Mouse (Mus musculus) stomach, embryonic 14.5 days (tissue): ENCODE results near the gene Mapre3. TPM values are rescaled to one million over a fixed set of nuclear protein-coding genes. Genes with fewer than 3 reads are reported as not detected.

ENCODE experiments used
- ATAC-seq: fragments of 200-750 bp; cut with Nextera tagmentation; 2 replicates; pipeline ENCODE4 v1.8.0; 2017; ENCODE audit warnings: low read depth, moderate TSS enrichment; ENCODE audit not compliant: insufficient number of reproducible peaks, insufficient read depth, low FRiP score
- H3K27ac ChIP-seq: fragments of 300-500 bp; sonication (generic); 2 replicates; pipeline ENCODE4 v1.5.1; 2014; ENCODE audit warnings: mild to moderate bottlenecking, low read length, moderate library complexity, mixed read lengths
- H3K27me3 ChIP-seq: fragments of 300-500 bp; sonication (generic); 2 replicates; pipeline ENCODE4 v1.6.1; 2014; ENCODE audit warnings: low read length, control low read depth, mixed read lengths; ENCODE audit not compliant: control insufficient read depth, insufficient read depth
- H3K36me3 ChIP-seq: fragments of 300-500 bp; sonication (generic); 2 replicates; pipeline ENCODE4 v1.6.1; 2014; ENCODE audit warnings: mild to moderate bottlenecking, control low read depth, low read length, moderate library complexity, mixed read lengths; ENCODE audit not compliant: control insufficient read depth, insufficient read depth
- H3K4me1 ChIP-seq: fragments of 300-500 bp; sonication (generic); 2 replicates; pipeline ENCODE4 v1.6.1; 2014; ENCODE audit warnings: low read length, control low read depth, mixed read lengths; ENCODE audit not compliant: control insufficient read depth, insufficient read depth
- H3K4me2 ChIP-seq: fragments of 300-500 bp; sonication (generic); replicated peaks from 2 replicates; pipeline ENCODE4 v1.6.1; 2014; ENCODE audit warnings: low read depth, low read length, control low read depth
- H3K4me3 ChIP-seq: fragments of 300-500 bp; sonication (generic); 2 replicates; pipeline ENCODE4 v1.5.1; 2014; ENCODE audit warnings: low read depth, low read length, control low read depth
- H3K9ac ChIP-seq: fragments of 300-500 bp; sonication (generic); replicated peaks from 2 replicates; pipeline ENCODE4 v1.6.1; 2014; ENCODE audit warnings: low read depth, mild to moderate bottlenecking, control low read depth, low read length, moderate library complexity, mixed read lengths
- H3K9me3 ChIP-seq: fragments of 300-500 bp; sonication (generic); 2 replicates; pipeline ENCODE4 v1.6.1; 2016; ENCODE audit warnings: low read depth, low read length, control low read depth; ENCODE audit not compliant: control insufficient read depth
- WGBS: fragments of 180-500 bp; shearing (Covaris S2); extraction: QIAGEN DNeasy Blood & Tissue Kit; methylation state at CpG from one replicate; pipeline ENCODE4 v1.1.7; 2014; 5-methylcytosine and 5-hydroxymethylcytosine counted together
- polyA plus RNA-seq: library from polyadenylated mRNA; unstranded; fragments of >200 nt; fragmentation: Nextera tagmentation; extraction: Ambion mirVana; gene quantifications from 2 replicates; pipeline ENCODE4 v1.2.1, GENCODE M21; 2014

Mapre3 gene
- polyA plus RNA-seq, 1 experiment from 2014 or later, result 22.7 TPM

- Histone ChIP-seq H3K4me3 (peak within 1 kb of the TSS; percentile 43), H3K27ac (peak within 1 kb of the TSS; percentile 96), H3K4me1 (peaks cover 52% of the 10 kb centered on the region), H3K4me2 (peak within 1 kb of the TSS; percentile 89), H3K27me3 (no peaks in the 10 kb centered on the region), H3K9me3 (no peaks in the 10 kb centered on the region), H3K36me3 (peaks cover 15% of the 10 kb centered on the region), H3K9ac (peak within 1 kb of the TSS; percentile 77)
- peak; percentile 68 for ATAC-seq
- 16% methylated on average over 13 of the region's 13 CpGs for WGBS
Measured at GRCm38 (mm10) chr5:30913060-30913841, 98.8 kb downstream of the Mapre3 start, which contains the start of gene Emilin1. Gene Emilin1 (plus strand): TSS chr5:30913402.

GRCm38 (mm10) chr5:30914101-30914635 is 99.7 kb downstream of the Mapre3 start:
- no peaks in the 10 kb centered on the region for H3K9me3 ChIP-seq
- peak overlapping the region; percentile 96 for H3K27ac ChIP-seq
- WGBS, result 31% methylated on average over 7 of the region's 7 CpGs
- H3K27me3 ChIP-seq, result no peaks in the 10 kb centered on the region
- peak overlapping the region; percentile 43 for H3K4me3 ChIP-seq
- peaks cover 45% of the 10 kb centered on the region for H3K4me1 ChIP-seq
- no peak for ATAC-seq
- peak overlapping the region; percentile 77 for H3K9ac ChIP-seq
- H3K4me2 ChIP-seq, result peak overlapping the region; percentile 89
- peaks cover 24% of the 10 kb centered on the region for H3K36me3 ChIP-seq

GRCm38 (mm10) chr5:30914849-30915248 is 100.4 kb downstream of the Mapre3 start:
- H3K4me3 ChIP-seq, result peak overlapping the region; percentile 43
- H3K4me1 ChIP-seq, result peaks cover 38% of the 10 kb centered on the region
- H3K27me3 ChIP-seq, result no peaks in the 10 kb centered on the region
- peak overlapping the region; percentile 77 for H3K9ac ChIP-seq
- WGBS, result 43% methylated on average over 6 of the region's 6 CpGs
- H3K36me3 ChIP-seq, result peaks cover 26% of the 10 kb centered on the region
- ATAC-seq, result no peak
- H3K27ac ChIP-seq, result peak overlapping the region; percentile 96
- peak overlapping the region; percentile 89 for H3K4me2 ChIP-seq
- no peaks in the 10 kb centered on the region for H3K9me3 ChIP-seq

GRCm38 (mm10) chr5:30915456-30915855 is 101.0 kb downstream of the Mapre3 start:
- WGBS, result 45% methylated on average over 9 of the region's 9 CpGs
- H3K4me1 ChIP-seq, result peaks cover 34% of the 10 kb centered on the region

More at GRCm38 (mm10) chr5:30915456-30915855, 101.0 kb downstream of the Mapre3 start:
- H3K4me3 ChIP-seq, result peak overlapping the region; percentile 43
- H3K9me3 ChIP-seq, result no peaks in the 10 kb centered on the region
- H3K27ac ChIP-seq, result peak overlapping the region; percentile 96
- ATAC-seq, result no peak
- peak overlapping the region; percentile 77 for H3K9ac ChIP-seq
- H3K4me2 ChIP-seq, result peak overlapping the region; percentile 89
- no peaks in the 10 kb centered on the region for H3K27me3 ChIP-seq
- H3K36me3 ChIP-seq, result peaks cover 29% of the 10 kb centered on the region

Other genes starting within 250 kb of the Mapre3 start
- gene Kcnk3, start 226.5 kb upstream of the Mapre3 start, polyA plus RNA-seq, result 13.0 and 13.5 TPM in 2 replicates
- gene Slc35f6, start 166.7 kb upstream of the Mapre3 start, polyA plus RNA-seq, result 28.5 and 29.8 TPM in 2 replicates
- 264 and 303 TPM in 2 replicates for gene Cenpa, start 147.9 kb upstream of the Mapre3 start, polyA plus RNA-seq
- gene Dpysl5, start 103.1 kb upstream of the Mapre3 start, polyA plus RNA-seq, result 10.3 and 11.0 TPM in 2 replicates
- 58.6 and 68.7 TPM in 2 replicates for gene Tmem214, start 53.4 kb downstream of the Mapre3 start, polyA plus RNA-seq
- gene Agbl5, start 74.1 kb downstream of the Mapre3 start, polyA plus RNA-seq, result 27.5 and 34.0 TPM in 2 replicates
- gene Ost4, start 93.1 kb downstream of the Mapre3 start, polyA plus RNA-seq, result 476 and 515 TPM in 2 replicates
- gene Emilin1, start 98.8 kb downstream of the Mapre3 start, polyA plus RNA-seq, result 208 and 230 TPM in 2 replicates
- gene Khk, start 106.8 kb downstream of the Mapre3 start, polyA plus RNA-seq, result 19.2 and 24.2 TPM in 2 replicates
- 5.7 and 6.4 TPM in 2 replicates for gene Cgref1, start 130.9 kb downstream of the Mapre3 start, polyA plus RNA-seq
- gene Preb, start 145.7 kb downstream of the Mapre3 start, polyA plus RNA-seq, result 102 and 104 TPM in 2 replicates
- 0.50 and 0.55 TPM in 2 replicates for gene Tcf23, start 154.0 kb downstream of the Mapre3 start, polyA plus RNA-seq
- 173 and 186 TPM in 2 replicates for gene Atraid, start 233.7 kb downstream of the Mapre3 start, polyA plus RNA-seq
- 9.2 and 9.7 TPM in 2 replicates for gene Slc5a6, start 234.3 kb downstream of the Mapre3 start, polyA plus RNA-seq
- gene Cad, start 240.1 kb downstream of the Mapre3 start, polyA plus RNA-seq, result 21.7 and 26.3 TPM in 2 replicates